Mouse (Mus musculus) CH12.LX (cell line): ENCODE results near the gene Rbm44.

Source experiments
- CTCF ChIP-seq, 2 experiments: IDR thresholded peaks in 1 of 2; conservative IDR thresholded peaks in 1 of 2; 2 replicates each; pipeline ENCODE4 v1.5.1; 2011 to 2012; ENCODE audit warnings: low read depth in 2 of 2, low read length in 2 of 2, improper control_type of control experiment in 1 of 2, inconsistent platforms in 1 of 2, mild to moderate bottlenecking in 1 of 2, moderate library complexity in 1 of 2
- EP300 ChIP-seq: IDR thresholded peaks from 2 replicates; pipeline ENCODE4 v1.6.1; 2011; ENCODE audit warnings: low read length, improper control_type of control experiment
- KAT2A ChIP-seq: IDR thresholded peaks from 2 replicates; pipeline ENCODE4 v1.6.1; 2012; ENCODE audit warnings: low read length, improper control_type of control experiment, inconsistent platforms; ENCODE audit not compliant: insufficient replicate concordance
- MXI1 ChIP-seq: IDR thresholded peaks from 2 replicates; pipeline ENCODE4 v1.6.1; 2011; ENCODE audit warnings: mild to moderate bottlenecking, low read depth, low read length, improper control_type of control experiment
- MYC ChIP-seq: IDR thresholded peaks from 2 replicates; pipeline ENCODE4 v1.6.1; 2011; ENCODE audit warnings: low read depth, mild to moderate bottlenecking, improper control_type of control experiment, low read length
- NELFE ChIP-seq: IDR thresholded peaks from 2 replicates; pipeline ENCODE4 v1.6.1; 2011; ENCODE audit warnings: low read depth, low read length, improper control_type of control experiment
- POLR2A ChIP-seq: IDR thresholded peaks from 2 replicates; pipeline ENCODE4 v1.6.1; 2011; ENCODE audit warnings: low read depth, mild to moderate bottlenecking, improper control_type of control experiment, low read length
- RAD21 ChIP-seq: IDR thresholded peaks from 2 replicates; pipeline ENCODE4 v1.6.1; 2011; ENCODE audit warnings: low read depth, mild to moderate bottlenecking, low read length, improper control_type of control experiment, moderate library complexity
- SIN3A ChIP-seq: IDR thresholded peaks from 2 replicates; pipeline ENCODE4 v1.6.1; 2012; ENCODE audit warnings: low read length, improper control_type of control experiment, inconsistent platforms
- SMC3 ChIP-seq: IDR thresholded peaks from 2 replicates; pipeline ENCODE4 v1.6.1; 2011; ENCODE audit warnings: low read depth, low read length, improper control_type of control experiment
- TBP ChIP-seq: conservative IDR thresholded peaks from 2 replicates; pipeline ENCODE4 v1.6.1; 2011; ENCODE audit warnings: low read depth, low read length, improper control_type of control experiment
- TCF12 ChIP-seq: IDR thresholded peaks from 2 replicates; pipeline ENCODE4 v1.6.1; 2014; ENCODE audit warnings: low read depth, mild to moderate bottlenecking, inconsistent platforms, low read length, improper control_type of control experiment
- ZC3H11A ChIP-seq: IDR thresholded peaks from 2 replicates; pipeline ENCODE4 v1.6.1; 2012; ENCODE audit warnings: low read depth, mild to moderate bottlenecking, inconsistent platforms, low read length, improper control_type of control experiment
- ZNF384 ChIP-seq: IDR thresholded peaks from 2 replicates; pipeline ENCODE4 v1.6.1; 2012; ENCODE audit warnings: low read depth, low read length, improper control_type of control experiment, inconsistent platforms

DNA sequence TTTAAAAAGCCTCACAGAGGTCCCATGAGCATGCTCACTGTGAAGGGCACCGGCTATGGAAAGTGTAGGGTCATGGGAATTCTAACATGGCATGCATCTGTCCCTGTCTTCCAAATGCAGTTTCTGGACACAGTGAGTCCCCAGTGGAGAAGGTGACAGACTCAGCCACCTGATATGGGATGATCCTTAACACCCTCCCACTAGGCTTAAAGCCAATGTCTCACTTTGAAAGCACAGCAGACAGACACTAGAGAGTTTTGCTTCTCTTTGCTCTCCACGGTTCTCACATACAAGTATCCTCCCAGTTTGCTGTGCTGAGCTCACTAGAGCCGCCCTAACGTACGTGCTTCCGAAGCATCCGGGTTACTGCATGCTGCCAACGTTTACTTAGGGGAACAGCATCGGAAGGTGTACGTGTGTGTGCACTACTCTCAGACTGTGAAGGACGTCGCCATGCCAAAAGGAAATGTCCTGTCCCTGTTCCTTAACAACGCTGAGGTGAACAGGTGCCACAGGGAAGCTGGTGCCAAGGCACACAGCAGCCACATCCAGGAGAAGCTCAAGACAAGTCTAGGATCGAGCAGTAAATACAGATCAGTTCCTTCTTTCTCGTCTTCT, 41.4 kb upstream of the Rbm44 start:
- no peak for TF ChIP-seq TCF12
- no peak for TF ChIP-seq SMC3
- no peak for TF ChIP-seq RAD21
- no peak for TF ChIP-seq EP300
- no peak for TF ChIP-seq MYC
- TF ChIP-seq CTCF (conservative IDR thresholded peaks at IDR 0.05 in 1 of 2, IDR thresholded peaks at IDR 0.05 in 1 of 2; ENCODE audit: low read depth in 2 of 2, low read length in 2 of 2) = no peak
- no peak for TF ChIP-seq SIN3A
- TF ChIP-seq POLR2A = no peak
- no peak for TF ChIP-seq MXI1
- no peak for TF ChIP-seq ZC3H11A
- TF ChIP-seq KAT2A = no peak
- TF ChIP-seq ZNF384 = no peak
- TF ChIP-seq TBP = no peak
- TF ChIP-seq NELFE = no peak
